Mouse (Mus musculus): ENCODE measurements at regions not wholly inside any gene's neighbourhood (a gene's known extent, or its start where the extent isn't known, plus 50 kb on each side); places are given as distances from the start of the nearest gene placed in this dataset.

- no peak for TF ChIP-seq POLR2A (IDR thresholded peaks at IDR 0.05; ENCODE audit: borderline replicate concordance, insufficient read depth, low read length)
- no peak for TF ChIP-seq CTCF (IDR thresholded peaks at IDR 0.05; ENCODE audit: borderline replicate concordance, insufficient read depth, low read depth, low read length)
- WGBS = 75% methylated on average over 8 of the region's 8 CpGs
- no peak for DNase-seq
- Histone ChIP-seq H3K4me3 (replicated peaks; ENCODE audit: insufficient read depth, low read depth, low read length) (no peak overlapping the region), H3K4me1 (ENCODE audit: control insufficient read depth, insufficient read depth, low read length) (no peaks in the 10 kb centered on the region), H3K27me3 (ENCODE audit: control insufficient read depth, insufficient read depth, low read length) (no peaks in the 10 kb centered on the region), H3K27ac (ENCODE audit: insufficient read depth, low read length) (no peak overlapping the region)
Observed at GRCm38 (mm10) chr3:52429014-52429589, 161.0 kb downstream of the Foxo1 start.

DNA sequence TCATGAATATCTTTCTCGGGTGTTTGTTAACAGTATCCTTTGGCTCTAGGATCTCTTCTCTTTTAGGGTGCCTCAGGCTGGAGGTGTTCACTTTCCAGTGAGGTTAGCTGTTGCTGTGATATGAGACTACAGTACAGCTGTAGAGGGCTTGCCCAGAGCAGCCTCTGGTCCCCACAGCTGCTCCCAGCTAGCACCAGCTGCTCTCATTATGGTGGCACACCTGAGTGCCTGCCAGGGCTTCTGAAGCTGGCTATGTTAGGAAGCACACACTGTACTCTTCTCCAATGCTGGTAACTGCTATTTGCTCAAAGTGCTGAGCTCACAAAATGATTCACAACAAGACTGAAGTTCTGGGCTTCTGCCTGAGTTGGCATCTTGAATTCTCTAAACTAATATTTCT is 154.7 kb downstream of the Foxo1 start:
- TF ChIP-seq POLR2A (IDR thresholded peaks at IDR 0.05; ENCODE audit: borderline replicate concordance, insufficient read depth, low read length) = no peak
- Histone ChIP-seq H3K4me1 (ENCODE audit: control insufficient read depth, insufficient read depth, low read length) (no peaks in the 10 kb centered on the region), H3K27ac (ENCODE audit: insufficient read depth, low read length) (no peak overlapping the region), H3K4me3 (replicated peaks; ENCODE audit: insufficient read depth, low read depth, low read length) (no peak overlapping the region), H3K27me3 (ENCODE audit: control insufficient read depth, insufficient read depth, low read length) (no peaks in the 10 kb centered on the region)
- WGBS = 85% methylated on average over 1 of the region's 1 CpGs
- no peak for DNase-seq

GRCm38 (mm10) chr3:52416261-52416660 is 148.1 kb downstream of the Foxo1 start:
- Histone ChIP-seq H3K4me1 (ENCODE audit: control insufficient read depth, insufficient read depth, low read length) (no peaks in the 10 kb centered on the region), H3K27ac (ENCODE audit: insufficient read depth, low read length) (no peak overlapping the region), H3K27me3 (ENCODE audit: control insufficient read depth, insufficient read depth, low read length) (no peaks in the 10 kb centered on the region), H3K4me3 (replicated peaks; ENCODE audit: insufficient read depth, low read depth, low read length) (no peak overlapping the region)
- WGBS = 87% methylated on average over 6 of the region's 6 CpGs
- TF ChIP-seq CTCF (IDR thresholded peaks at IDR 0.05; ENCODE audit: borderline replicate concordance, insufficient read depth, low read depth, low read length) = no peak
- no peak for TF ChIP-seq POLR2A (IDR thresholded peaks at IDR 0.05; ENCODE audit: borderline replicate concordance, insufficient read depth, low read length)
- DNase-seq = no peak

DNA sequence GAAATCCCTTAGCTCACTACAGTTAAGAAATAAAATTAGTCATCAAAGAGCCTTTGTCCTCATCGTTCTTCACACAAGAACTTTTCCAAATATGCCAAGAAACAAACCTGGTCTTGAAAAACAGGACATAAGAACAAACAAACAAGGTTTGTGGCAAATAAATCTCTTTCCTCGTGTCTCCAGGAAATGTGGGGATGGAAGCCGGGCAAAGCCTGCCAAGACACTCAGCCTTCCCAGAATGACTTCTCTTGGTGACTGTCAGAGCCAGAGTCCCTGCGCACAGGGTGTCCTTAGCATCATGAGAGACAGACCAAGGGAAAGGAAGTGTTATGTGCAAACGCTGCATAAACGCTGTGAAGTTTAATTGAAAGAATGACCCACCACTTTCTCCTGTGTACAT is 147.2 kb downstream of the Foxo1 start:
- DNase-seq = no peak
- Histone ChIP-seq H3K4me1 (ENCODE audit: control insufficient read depth, insufficient read depth, low read length) (no peaks in the 10 kb centered on the region), H3K4me3 (replicated peaks; ENCODE audit: insufficient read depth, low read depth, low read length) (no peak overlapping the region), H3K27me3 (ENCODE audit: control insufficient read depth, insufficient read depth, low read length) (no peaks in the 10 kb centered on the region), H3K27ac (ENCODE audit: insufficient read depth, low read length) (no peak overlapping the region)
- WGBS = 42% methylated on average over 6 of the region's 6 CpGs
- no peak for TF ChIP-seq CTCF (IDR thresholded peaks at IDR 0.05; ENCODE audit: borderline replicate concordance, insufficient read depth, low read depth, low read length)
- no peak for TF ChIP-seq POLR2A (IDR thresholded peaks at IDR 0.05; ENCODE audit: borderline replicate concordance, insufficient read depth, low read length)

DNA sequence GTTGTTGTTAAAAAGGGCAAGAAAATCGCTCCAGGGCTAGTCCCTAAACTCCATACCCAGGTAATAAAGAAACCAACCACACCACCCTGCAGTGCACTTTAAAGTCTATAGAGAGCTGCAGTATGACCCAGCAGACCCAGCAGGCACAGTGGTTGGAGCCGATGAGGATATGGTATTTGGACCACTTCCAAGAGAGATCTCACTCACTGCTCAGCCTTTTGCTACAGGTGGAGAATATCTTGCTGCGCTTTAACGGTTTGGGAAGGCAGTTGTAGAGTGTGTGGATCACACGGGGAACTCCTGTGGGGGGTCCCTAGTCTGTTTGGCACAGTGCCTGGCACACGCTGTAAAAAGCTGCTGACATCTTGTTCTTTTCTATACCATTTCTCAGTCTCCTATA is 145.9 kb downstream of the Foxo1 start:
- Histone ChIP-seq H3K27me3 (ENCODE audit: control insufficient read depth, insufficient read depth, low read length) (no peaks in the 10 kb centered on the region), H3K4me3 (replicated peaks; ENCODE audit: insufficient read depth, low read depth, low read length) (no peak overlapping the region), H3K27ac (ENCODE audit: insufficient read depth, low read length) (no peak overlapping the region), H3K4me1 (ENCODE audit: control insufficient read depth, insufficient read depth, low read length) (no peaks in the 10 kb centered on the region)
- TF ChIP-seq CTCF (IDR thresholded peaks at IDR 0.05; ENCODE audit: borderline replicate concordance, insufficient read depth, low read depth, low read length) = no peak
- no peak for TF ChIP-seq POLR2A (IDR thresholded peaks at IDR 0.05; ENCODE audit: borderline replicate concordance, insufficient read depth, low read length)
- no peak for DNase-seq
- 25% methylated on average over 6 of the region's 6 CpGs for WGBS

DNA sequence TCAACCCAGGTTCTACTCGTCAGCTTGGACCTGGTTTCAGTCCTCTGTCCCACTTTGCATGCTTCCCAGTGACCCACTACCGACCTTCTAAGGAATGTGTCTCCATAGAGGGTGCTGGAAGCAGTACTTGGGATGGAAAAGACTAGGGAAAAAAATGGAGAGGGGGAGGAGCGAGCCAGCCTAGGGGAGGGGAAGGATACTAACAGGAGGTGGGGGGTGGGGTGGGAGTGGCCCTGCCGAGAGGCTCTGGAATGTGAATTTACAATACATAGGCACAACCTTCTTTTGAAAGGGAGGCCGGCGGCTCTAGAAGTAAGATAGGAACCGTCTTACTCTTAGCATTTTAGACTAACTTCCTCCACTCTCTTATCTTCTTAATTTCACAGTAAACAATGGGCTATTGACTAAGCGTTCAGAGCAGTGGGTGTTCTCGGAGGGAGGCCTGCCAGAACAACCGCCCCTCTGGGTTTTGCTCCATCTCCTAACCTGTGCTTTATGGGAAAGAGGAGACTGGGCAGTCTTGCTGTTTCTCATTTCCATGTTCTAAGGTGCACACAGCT is 145.1 kb downstream of the Foxo1 start:
- 79% methylated on average over 10 of the region's 10 CpGs for WGBS
- no peak for DNase-seq
- TF ChIP-seq POLR2A (IDR thresholded peaks at IDR 0.05; ENCODE audit: borderline replicate concordance, insufficient read depth, low read length) (no peak), CTCF (IDR thresholded peaks at IDR 0.05; ENCODE audit: borderline replicate concordance, insufficient read depth, low read depth, low read length) (no peak)
- H3K27me3 ChIP-seq (ENCODE audit: control insufficient read depth, insufficient read depth, low read length) = no peaks in the 10 kb centered on the region
- no peak overlapping the region for H3K4me3 ChIP-seq (replicated peaks; ENCODE audit: insufficient read depth, low read depth, low read length)
- H3K4me1 ChIP-seq (ENCODE audit: control insufficient read depth, insufficient read depth, low read length) = no peaks in the 10 kb centered on the region
- no peak overlapping the region for H3K27ac ChIP-seq (ENCODE audit: insufficient read depth, low read length)

DNA sequence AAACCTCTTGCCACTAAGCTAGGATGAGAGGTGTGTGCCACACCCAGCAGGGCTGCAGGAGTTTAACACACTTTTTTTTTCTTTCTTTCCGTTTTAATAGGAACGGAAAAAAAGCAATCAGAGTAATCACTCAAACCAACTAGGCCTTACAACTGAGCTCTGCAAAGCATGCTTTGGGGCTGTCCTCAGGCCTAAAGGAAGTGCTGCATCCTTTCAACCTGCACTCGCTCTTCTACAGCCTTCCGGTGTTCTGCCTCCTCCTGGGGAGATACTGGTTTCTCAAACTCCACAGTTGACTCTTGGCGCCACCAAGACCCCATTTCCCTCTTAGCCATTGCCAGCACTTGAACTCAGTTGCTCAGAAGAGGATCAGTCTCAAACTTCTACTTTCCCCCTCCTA is 143.2 kb downstream of the Foxo1 start:
- 91% methylated on average over 5 of the region's 5 CpGs for WGBS
- H3K27ac ChIP-seq (ENCODE audit: insufficient read depth, low read length) = no peak overlapping the region

GRCm38 (mm10) chr3:52409465-52409864 is 141.3 kb downstream of the Foxo1 start:
- DNase-seq = no peak
- H3K27ac ChIP-seq (ENCODE audit: insufficient read depth, low read length) = no peak overlapping the region
- 80% methylated on average over 7 of the region's 7 CpGs for WGBS
- no peaks in the 10 kb centered on the region for H3K4me1 ChIP-seq (ENCODE audit: control insufficient read depth, insufficient read depth, low read length)
- no peaks in the 10 kb centered on the region for H3K27me3 ChIP-seq (ENCODE audit: control insufficient read depth, insufficient read depth, low read length)
- H3K4me3 ChIP-seq (replicated peaks; ENCODE audit: insufficient read depth, low read depth, low read length) = no peak overlapping the region
- TF ChIP-seq POLR2A (IDR thresholded peaks at IDR 0.05; ENCODE audit: borderline replicate concordance, insufficient read depth, low read length) = no peak
- TF ChIP-seq CTCF (IDR thresholded peaks at IDR 0.05; ENCODE audit: borderline replicate concordance, insufficient read depth, low read depth, low read length) = no peak

More for the DNA sequence above, 143.2 kb downstream of the Foxo1 start:
- TF ChIP-seq POLR2A (IDR thresholded peaks at IDR 0.05; ENCODE audit: borderline replicate concordance, insufficient read depth, low read length) (no peak), CTCF (IDR thresholded peaks at IDR 0.05; ENCODE audit: borderline replicate concordance, insufficient read depth, low read depth, low read length) (no peak)
- no peaks in the 10 kb centered on the region for H3K27me3 ChIP-seq (ENCODE audit: control insufficient read depth, insufficient read depth, low read length)
- H3K4me1 ChIP-seq (ENCODE audit: control insufficient read depth, insufficient read depth, low read length) = no peaks in the 10 kb centered on the region
- DNase-seq = no peak
- H3K4me3 ChIP-seq (replicated peaks; ENCODE audit: insufficient read depth, low read depth, low read length) = no peak overlapping the region

All from cerebellum, adult 2 months (tissue).